Mouse (Mus musculus) intestine, postnatal 0 days (tissue): ENCODE measurements around the gene Camsap2. TPM values are rescaled to one million over a fixed set of nuclear protein-coding genes. Genes with fewer than 3 reads are reported as not detected.
A peak's percentile ranks its signal among the peaks of the same experiment; 100 is the strongest.

ENCODE experiments used
- ATAC-seq: fragments of 200-750 bp; cut with Nextera tagmentation; 2 replicates; pipeline ENCODE4 v1.8.0; 2017; ENCODE audit warnings: mild to moderate bottlenecking, moderate TSS enrichment, moderate library complexity
- H3K27ac ChIP-seq: fragments of 300-500 bp; sonication (generic); 2 replicates; pipeline ENCODE4 v1.5.1; 2014; ENCODE audit warnings: mild to moderate bottlenecking, low read depth, low read length, moderate library complexity
- H3K27me3 ChIP-seq: fragments of 300-500 bp; sonication (generic); replicated peaks from 2 replicates; pipeline ENCODE4 v1.6.1; 2014; ENCODE audit warnings: low read length, mixed read lengths; ENCODE audit not compliant: control insufficient read depth, insufficient read depth
- H3K36me3 ChIP-seq: fragments of 300-500 bp; sonication (generic); 2 replicates; pipeline ENCODE4 v1.6.1; 2014; ENCODE audit warnings: mild to moderate bottlenecking, moderate library complexity; ENCODE audit not compliant: control insufficient read depth, insufficient read depth
- H3K4me1 ChIP-seq: fragments of 300-500 bp; sonication (generic); replicated peaks from 2 replicates; pipeline ENCODE4 v1.6.1; 2014; ENCODE audit warnings: antibody characterized with exemption, low read length, mixed read lengths; ENCODE audit not compliant: control insufficient read depth, insufficient read depth
- H3K4me2 ChIP-seq: fragments of 300-500 bp; sonication (generic); replicated peaks from 2 replicates; pipeline ENCODE4 v1.6.1; 2014; ENCODE audit warnings: low read depth, mild to moderate bottlenecking, moderate library complexity
- H3K4me3 ChIP-seq: fragments of 300-500 bp; sonication (generic); 2 replicates; pipeline ENCODE4 v1.5.1; 2014; ENCODE audit warnings: low read depth, low read length
- H3K9ac ChIP-seq: fragments of 300-500 bp; sonication (generic); 2 replicates; pipeline ENCODE4 v1.6.1; 2014; ENCODE audit warnings: mild to moderate bottlenecking, low read depth, low read length
- H3K9me3 ChIP-seq: fragments of 300-500 bp; sonication (generic); 2 replicates; pipeline ENCODE4 v1.6.1; 2016; ENCODE audit warnings: mixed run types; ENCODE audit not compliant: control insufficient read depth
- CTCF ChIP-seq: sonication (generic); IDR thresholded peaks from 2 replicates; pipeline ENCODE4 v1.5.1; 2016; ENCODE audit warnings: low read depth, mild to moderate bottlenecking, control low read depth, antibody characterized with exemption, moderate library complexity
- whole genome bisulfite sequencing: fragments of 180-500 bp; shearing (Covaris S2); extraction: QIAGEN DNeasy Blood & Tissue Kit; methylation state at CpG from one replicate; pipeline ENCODE4 v1.1.7; 2014; 5-methylcytosine and 5-hydroxymethylcytosine counted together
- polyA plus RNA-seq: library from polyadenylated mRNA; unstranded; fragments of >200 nt; fragmentation: Nextera tagmentation; extraction: Ambion mirVana; gene quantifications from 2 replicates; pipeline ENCODE4 v1.2.1, GENCODE M21; 2015

The Camsap2 gene
- polyA plus RNA-seq, 1 experiment from 2014 or later, result 3.3 TPM

- ATAC-seq, result no peak
- TF ChIP-seq CTCF, result no peak
- H3K4me1 ChIP-seq, result no peaks in the 10 kb centered on the region
- WGBS, result 90% methylated on average over 8 of the region's 8 CpGs
- H3K4me2 ChIP-seq, result no peak overlapping the region
- H3K9me3 ChIP-seq, result no peaks in the 10 kb centered on the region
- no peak overlapping the region for H3K9ac ChIP-seq
- no peak overlapping the region for H3K4me3 ChIP-seq
- H3K27me3 ChIP-seq, result peaks cover 50% of the 10 kb centered on the region
- H3K27ac ChIP-seq, result no peak overlapping the region
- no peaks in the 10 kb centered on the region for H3K36me3 ChIP-seq
Observed at GRCm38 (mm10) chr1:136380606-136381005, 34.7 kb upstream of the Camsap2 start.

DNA sequence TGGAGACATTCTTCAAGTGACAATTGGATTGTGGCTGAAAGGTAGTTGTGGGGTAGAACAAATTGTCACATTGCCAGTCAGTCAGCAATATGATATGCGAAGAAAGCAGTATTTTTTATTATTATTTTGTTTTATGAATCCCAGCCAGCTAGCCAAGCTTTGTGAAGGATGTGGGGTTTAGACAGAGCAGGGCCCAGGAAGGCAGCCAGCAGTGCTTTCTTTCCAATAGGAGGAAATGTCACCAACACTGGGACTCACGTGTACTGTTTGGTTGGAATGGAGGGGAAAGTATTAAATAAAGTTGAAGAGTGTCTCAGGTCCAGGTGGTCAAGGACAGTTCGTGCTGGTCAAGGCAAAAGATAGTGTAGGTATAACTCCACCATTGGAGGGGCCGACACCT, 34.3 kb upstream of the Camsap2 start:
- Histone ChIP-seq H3K9ac (no peak overlapping the region), H3K27me3 (peaks cover 50% of the 10 kb centered on the region), H3K4me2 (no peak overlapping the region), H3K9me3 (no peaks in the 10 kb centered on the region), H3K4me3 (no peak overlapping the region), H3K4me1 (no peaks in the 10 kb centered on the region), H3K27ac (no peak overlapping the region), H3K36me3 (no peaks in the 10 kb centered on the region)
- WGBS, result 86% methylated on average over 4 of the region's 4 CpGs
- ATAC-seq, result no peak
- no peak for TF ChIP-seq CTCF

DNA sequence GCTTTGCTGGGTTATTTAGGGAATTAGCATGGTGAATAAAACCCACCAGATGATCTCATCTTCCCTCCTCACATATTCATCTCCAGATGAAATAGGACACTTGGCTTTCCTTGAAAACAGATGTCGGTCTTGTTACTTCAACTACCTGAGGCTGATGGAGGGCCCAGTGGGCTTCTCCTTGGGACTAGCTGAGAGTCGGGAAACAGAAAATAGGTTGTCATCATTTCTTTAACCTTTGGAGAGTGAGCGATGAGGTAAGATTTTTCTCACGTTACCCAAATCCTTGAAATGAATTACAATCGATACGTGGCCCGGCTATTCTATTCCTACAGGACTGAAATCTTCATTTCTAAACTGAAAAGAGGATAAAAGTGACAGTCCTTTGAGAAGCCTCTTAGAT, 33.4 kb upstream of the Camsap2 start:
- WGBS, result 93% methylated on average over 7 of the region's 7 CpGs
- no peak for ATAC-seq
- Histone ChIP-seq H3K9ac (no peak overlapping the region), H3K27me3 (peaks cover 43% of the 10 kb centered on the region), H3K4me1 (no peaks in the 10 kb centered on the region), H3K4me2 (no peak overlapping the region), H3K4me3 (no peak overlapping the region), H3K36me3 (no peaks in the 10 kb centered on the region), H3K9me3 (no peaks in the 10 kb centered on the region), H3K27ac (no peak overlapping the region)
- no peak for TF ChIP-seq CTCF

DNA sequence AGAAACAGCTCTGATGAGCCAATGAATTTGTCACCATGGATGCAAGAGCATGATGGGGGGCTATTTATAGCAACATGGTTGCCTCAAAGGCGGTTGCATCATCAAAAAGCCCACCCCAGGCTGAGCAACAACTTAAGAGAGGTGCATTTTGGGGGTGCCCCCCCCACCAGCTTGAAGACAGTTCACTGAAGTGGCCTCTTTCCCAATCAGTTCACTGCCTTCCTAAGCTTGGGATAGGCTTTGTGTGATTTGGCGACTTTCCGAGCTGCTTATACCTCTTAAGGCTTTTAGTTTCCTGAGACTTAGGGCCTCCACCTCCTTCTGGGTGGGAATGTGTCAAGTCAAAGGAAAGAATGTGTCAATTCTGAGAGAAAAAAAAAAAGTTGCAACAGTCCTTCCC, 20.1 kb upstream of the Camsap2 start:
- Histone ChIP-seq H3K4me2 (no peak overlapping the region), H3K4me1 (no peaks in the 10 kb centered on the region), H3K27ac (no peak overlapping the region), H3K9ac (no peak overlapping the region), H3K9me3 (no peaks in the 10 kb centered on the region), H3K36me3 (no peaks in the 10 kb centered on the region), H3K27me3 (peaks cover 91% of the 10 kb centered on the region), H3K4me3 (no peak overlapping the region)
- no peak for TF ChIP-seq CTCF
- no peak for ATAC-seq
- WGBS, result 81% methylated on average over 3 of the region's 3 CpGs

DNA sequence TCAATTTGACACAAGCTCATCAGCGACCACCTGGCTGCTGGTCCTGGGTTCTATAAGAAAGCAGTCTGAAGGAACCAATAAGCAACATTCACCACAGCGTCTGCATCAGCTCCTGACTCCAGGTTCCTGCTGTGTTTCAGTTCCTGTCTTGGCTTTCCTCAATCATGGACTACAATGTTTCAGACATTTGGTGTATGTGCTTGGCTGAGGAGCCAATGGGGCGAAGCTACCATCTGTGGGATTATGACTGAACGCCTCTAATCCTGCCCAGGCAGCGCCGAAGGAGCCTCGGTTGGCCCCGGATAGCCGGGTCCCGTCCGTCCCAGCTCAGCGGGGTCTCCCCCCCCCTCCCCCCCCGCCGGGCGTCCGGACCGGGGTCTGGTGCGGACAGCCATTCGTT, 18.8 kb upstream of the Camsap2 start:
- TF ChIP-seq CTCF, result no peak
- Histone ChIP-seq H3K27ac (no peak overlapping the region), H3K9ac (no peak overlapping the region), H3K4me2 (no peak overlapping the region), H3K4me3 (no peak overlapping the region), H3K9me3 (no peaks in the 10 kb centered on the region), H3K36me3 (no peaks in the 10 kb centered on the region), H3K27me3 (peaks cover 83% of the 10 kb centered on the region), H3K4me1 (no peaks in the 10 kb centered on the region)
- 80% methylated on average over 19 of the region's 19 CpGs for WGBS
- peak; percentile 51 for ATAC-seq

DNA sequence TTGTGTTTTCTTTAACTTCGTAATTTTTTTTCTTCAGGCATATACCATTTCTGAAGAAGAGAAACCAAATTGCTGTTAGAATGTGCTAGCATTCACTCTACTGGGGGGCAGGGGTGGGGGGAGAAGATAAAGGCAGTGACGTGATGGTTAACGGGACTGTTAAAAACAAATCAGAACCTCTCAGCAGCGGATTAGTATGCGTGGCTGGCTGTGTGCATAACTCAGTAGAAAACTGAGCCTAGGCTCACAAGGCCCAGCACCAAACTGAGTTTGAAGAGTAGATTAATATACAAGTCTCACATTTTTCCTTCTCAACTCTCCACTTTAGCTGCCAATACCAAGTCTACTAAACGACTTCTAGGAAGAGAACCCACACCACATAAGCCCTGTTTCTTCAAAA, 17.1 kb upstream of the Camsap2 start:
- H3K9ac ChIP-seq, result no peak overlapping the region
- H3K4me3 ChIP-seq, result no peak overlapping the region
- H3K4me2 ChIP-seq, result no peak overlapping the region
- H3K27ac ChIP-seq, result no peak overlapping the region
- H3K4me1 ChIP-seq, result no peaks in the 10 kb centered on the region
- H3K36me3 ChIP-seq, result no peaks in the 10 kb centered on the region
- H3K27me3 ChIP-seq, result peaks cover 86% of the 10 kb centered on the region
- H3K9me3 ChIP-seq, result no peaks in the 10 kb centered on the region
- 76% methylated on average over 6 of the region's 6 CpGs for WGBS
- no peak for ATAC-seq
- TF ChIP-seq CTCF, result no peak

DNA sequence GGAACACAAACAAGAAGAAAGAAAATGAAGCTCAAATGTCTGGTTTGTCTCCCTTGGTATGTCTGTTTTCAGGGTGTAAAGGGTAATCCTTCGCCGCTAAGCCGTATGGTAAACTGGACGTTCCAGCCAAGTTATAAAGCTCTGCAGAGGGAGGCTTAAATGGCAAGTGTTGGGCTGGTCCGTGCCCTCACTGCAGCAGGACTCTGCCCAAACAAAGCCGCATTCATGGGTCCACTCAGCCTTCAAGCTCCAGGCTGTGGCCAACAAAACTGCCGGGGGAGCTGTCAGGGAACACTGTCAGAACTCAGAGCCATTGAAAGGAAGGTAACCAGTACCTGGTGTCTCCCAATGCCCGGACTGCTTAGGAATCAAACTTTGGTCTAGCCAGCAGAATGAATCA, 16.7 kb upstream of the Camsap2 start:
- TF ChIP-seq CTCF, result no peak
- Histone ChIP-seq H3K36me3 (no peaks in the 10 kb centered on the region), H3K27ac (no peak overlapping the region), H3K9ac (no peak overlapping the region), H3K4me2 (no peak overlapping the region), H3K27me3 (peaks cover 86% of the 10 kb centered on the region), H3K4me3 (no peak overlapping the region), H3K9me3 (no peaks in the 10 kb centered on the region), H3K4me1 (no peaks in the 10 kb centered on the region)
- WGBS, result 49% methylated on average over 8 of the region's 8 CpGs
- ATAC-seq, result no peak
